Mouse (Mus musculus) MEL (cell line): ENCODE measurements around the gene Borcs8. TPM values are rescaled to one million over a fixed set of nuclear protein-coding genes. Genes with fewer than 3 reads are reported as not detected.
A peak's percentile ranks its signal among the peaks of the same experiment; 100 is the strongest.

Experiments
- DNase-seq: peaks from one replicate; pipeline ENCODE4 v3.0.0; 2011; ENCODE audit warnings: low read depth, low spot score
- H3K27ac ChIP-seq: 2 replicates; pipeline ENCODE4 v1.5.1; 2012; ENCODE audit warnings: low read depth, mild to moderate bottlenecking, control low read depth, low read length, moderate library complexity; ENCODE audit not compliant: control insufficient read depth
- H3K27me3 ChIP-seq, 2 experiments: fragments of 150-350 bp in 1 of 2; sonication (generic) in 1 of 2; 2 replicates each; pipeline ENCODE4 v1.6.1; 2012; ENCODE audit warnings: low read length in 2 of 2, mild to moderate bottlenecking in 2 of 2, improper control_type of control experiment in 1 of 2, moderate library complexity in 1 of 2; ENCODE audit not compliant: insufficient read depth in 2 of 2, control insufficient read depth in 1 of 2
- H3K36me3 ChIP-seq, 2 experiments: 2 replicates each; pipeline ENCODE4 v1.6.1; 2012 to 2014; ENCODE audit warnings: low read length in 2 of 2, improper control_type of control experiment in 1 of 2, inconsistent platforms in 1 of 2, mild to moderate bottlenecking in 1 of 2; ENCODE audit not compliant: insufficient read depth in 2 of 2, control insufficient read depth in 1 of 2
- H3K4me1 ChIP-seq, 2 experiments: fragments of 150-350 bp in 1 of 2; sonication (generic) in 1 of 2; 2 replicates each; pipeline ENCODE4 v1.6.1; 2012; ENCODE audit warnings: low read length in 2 of 2, improper control_type of control experiment in 1 of 2, mild to moderate bottlenecking in 1 of 2; ENCODE audit not compliant: insufficient read depth in 2 of 2, control insufficient read depth in 1 of 2
- H3K4me3 ChIP-seq, 2 experiments: fragments of 150-350 bp in 1 of 2; sonication (generic) in 1 of 2; 2 replicates each; pipeline ENCODE4 v1.5.1; 2012; ENCODE audit warnings: low read depth in 2 of 2, low read length in 2 of 2, mild to moderate bottlenecking in 2 of 2, moderate library complexity in 2 of 2, control low read depth in 1 of 2, improper control_type of control experiment in 1 of 2; ENCODE audit not compliant: control insufficient read depth in 1 of 2, insufficient read depth in 1 of 2
- H3K79me2 ChIP-seq: 2 replicates; pipeline ENCODE4 v1.6.1; 2012; ENCODE audit warnings: mild to moderate bottlenecking, low read length, moderate library complexity; ENCODE audit not compliant: control insufficient read depth, poor library complexity, insufficient read depth
- H3K9ac ChIP-seq: 2 replicates; pipeline ENCODE4 v1.6.1; 2012; ENCODE audit warnings: low read depth, mild to moderate bottlenecking, control low read depth, low read length, moderate library complexity; ENCODE audit not compliant: control insufficient read depth, poor library complexity, severe bottlenecking
- H3K9me3 ChIP-seq: fragments of 150-350 bp; sonication (generic); replicated peaks from 2 replicates; pipeline ENCODE4 v1.6.1; 2012; ENCODE audit warnings: mild to moderate bottlenecking, low read length, improper control_type of control experiment, moderate library complexity; ENCODE audit not compliant: insufficient read depth
- CHD2 ChIP-seq: IDR thresholded peaks from 2 replicates; pipeline ENCODE4 v1.6.1; 2011; ENCODE audit warnings: low read length, improper control_type of control experiment
- ELF1 ChIP-seq: IDR thresholded peaks from 2 replicates; pipeline ENCODE4 v1.6.1; 2014; ENCODE audit warnings: low read depth, mild to moderate bottlenecking, inconsistent platforms, low read length, improper control_type of control experiment, moderate library complexity
- EP300 ChIP-seq, 2 experiments: IDR thresholded peaks; 2 replicates each; pipeline ENCODE4 v1.6.1; 2011; ENCODE audit warnings: improper control_type of control experiment in 2 of 2, low read length in 2 of 2, low read depth in 1 of 2, mild to moderate bottlenecking in 1 of 2
- ETS1 ChIP-seq: IDR thresholded peaks from 2 replicates; pipeline ENCODE4 v1.6.1; 2012; ENCODE audit warnings: low read depth, mild to moderate bottlenecking, inconsistent platforms, low read length, improper control_type of control experiment, moderate library complexity
- JUND ChIP-seq: IDR thresholded peaks from 2 replicates; pipeline ENCODE4 v1.6.1; 2011; ENCODE audit warnings: low read depth, mild to moderate bottlenecking, improper control_type of control experiment, low read length
- MAFK ChIP-seq: IDR thresholded peaks from 2 replicates; pipeline ENCODE4 v1.6.1; 2011; ENCODE audit warnings: low read depth, mild to moderate bottlenecking, low read length, improper control_type of control experiment, borderline replicate concordance
- MAX ChIP-seq: IDR thresholded peaks from 2 replicates; pipeline ENCODE4 v1.6.1; 2011; ENCODE audit warnings: low read length, improper control_type of control experiment
- MXI1 ChIP-seq: IDR thresholded peaks from 2 replicates; pipeline ENCODE4 v1.6.1; 2011; ENCODE audit warnings: mild to moderate bottlenecking, low read depth, low read length, improper control_type of control experiment
- MYB ChIP-seq: IDR thresholded peaks from 2 replicates; pipeline ENCODE4 v1.6.1; 2011; ENCODE audit warnings: mild to moderate bottlenecking, low read depth, low read length, improper control_type of control experiment
- MYC ChIP-seq: IDR thresholded peaks from 2 replicates; pipeline ENCODE4 v1.6.1; 2011; ENCODE audit warnings: low read depth, mild to moderate bottlenecking, low read length, improper control_type of control experiment, moderate library complexity
- POLR2A ChIP-seq, 2 experiments: IDR thresholded peaks; 2 replicates each; pipeline ENCODE4 v1.6.1; 2011 to 2012; ENCODE audit warnings: low read length in 2 of 2, mild to moderate bottlenecking in 2 of 2, control low read depth in 1 of 2, improper control_type of control experiment in 1 of 2, low read depth in 1 of 2, moderate library complexity in 1 of 2; ENCODE audit not compliant: control insufficient read depth in 1 of 2, insufficient read depth in 1 of 2, poor library complexity in 1 of 2
- POLR2AphosphoS5 ChIP-seq: IDR thresholded peaks from 2 replicates; pipeline ENCODE4 v1.6.1; 2012; ENCODE audit warnings: low read depth, borderline replicate concordance, mild to moderate bottlenecking, inconsistent platforms, low read length, moderate library complexity, mixed read lengths
- RAD21 ChIP-seq: IDR thresholded peaks from 2 replicates; pipeline ENCODE4 v1.6.1; 2011; ENCODE audit warnings: mild to moderate bottlenecking, low read depth, low read length, improper control_type of control experiment
- RCOR1 ChIP-seq: IDR thresholded peaks from 2 replicates; pipeline ENCODE4 v1.6.1; 2012; ENCODE audit warnings: low read depth, mild to moderate bottlenecking, inconsistent platforms, low read length, improper control_type of control experiment
- SIN3A ChIP-seq: IDR thresholded peaks from 2 replicates; pipeline ENCODE4 v1.6.1; 2012; ENCODE audit warnings: low read length, improper control_type of control experiment, inconsistent platforms
- TBP ChIP-seq: IDR thresholded peaks from 2 replicates; pipeline ENCODE4 v1.8.0; 2011; ENCODE audit warnings: low read depth, low read length, improper control_type of control experiment
- UBTF ChIP-seq: IDR thresholded peaks from 2 replicates; pipeline ENCODE4 v1.6.1; 2012; ENCODE audit warnings: low read depth, mild to moderate bottlenecking, inconsistent platforms, low read length, improper control_type of control experiment, moderate library complexity, borderline replicate concordance; ENCODE audit not compliant: insufficient read depth
- USF2 ChIP-seq, 2 experiments: IDR thresholded peaks; 2 replicates each; pipeline ENCODE4 v1.6.1; 2011 to 2012; ENCODE audit warnings: improper control_type of control experiment in 2 of 2, low read length in 2 of 2, borderline replicate concordance in 1 of 2, inconsistent platforms in 1 of 2, low read depth in 1 of 2, mild to moderate bottlenecking in 1 of 2; ENCODE audit not compliant: insufficient read depth in 1 of 2
- ZC3H11A ChIP-seq: IDR thresholded peaks from 2 replicates; pipeline ENCODE4 v1.6.1; 2012; ENCODE audit warnings: low read depth, mild to moderate bottlenecking, inconsistent platforms, low read length, improper control_type of control experiment
- ZKSCAN1 ChIP-seq: IDR thresholded peaks from 2 replicates; pipeline ENCODE4 v1.6.1; 2012; ENCODE audit warnings: low read depth, mild to moderate bottlenecking, inconsistent platforms, low read length, improper control_type of control experiment, moderate library complexity
- ZMIZ1 ChIP-seq: IDR thresholded peaks from 2 replicates; pipeline ENCODE4 v1.6.1; 2012; ENCODE audit warnings: low read depth, mild to moderate bottlenecking, inconsistent platforms, low read length, improper control_type of control experiment, moderate library complexity
- ZNF384 ChIP-seq: IDR thresholded peaks from 2 replicates; pipeline ENCODE4 v1.6.1; 2012; ENCODE audit warnings: low read depth, mild to moderate bottlenecking, inconsistent platforms, low read length, improper control_type of control experiment
- polyA plus RNA-seq, 2 experiments: library from polyadenylated mRNA; stranded (reverse) in 1 of 2; unstranded in 1 of 2; fragments of >175 nt in 1 of 2; fragments of >200 nt in 1 of 2; gene quantifications; 2 replicates each; pipeline versions ENCODE4 v1.2.1 to v1.2.4; 2012; ENCODE audit warnings: low replicate concordance in 2 of 2, low read depth in 1 of 2; ENCODE audit not compliant: insufficient read length in 2 of 2, insufficient read depth in 1 of 2, missing spikeins in 1 of 2
- total RNA-seq: library from RNA; depleted of rRNA; stranded (reverse); fragments of 300-350 nt; gene quantifications from 2 replicates; pipeline ENCODE4 v1.2.3, GENCODE M21; 2012

Borcs8 gene
- total and polyA plus RNA-seq, 3 experiments: 49.5 to 73.0 TPM; not detected in 1

- no peak for TF ChIP-seq ELF1
These were observed 10.9 kb upstream of the Borcs8 start (continued) for GRCm38 (mm10) chr8:70128435-70128834.

- Histone ChIP-seq H3K36me3 (peaks cover 0 to 2% of the 10 kb centered on the region in 2 experiments; a peak in 2 of 4 replicates), H3K4me3 (no peak overlapping the region), H3K9ac (no peak overlapping the region), H3K9me3 (no peaks in the 10 kb centered on the region), H3K27me3 (peaks cover 0 to 4% of the 10 kb centered on the region in 2 experiments; a peak in 1 of 4 replicates), H3K4me1 (peaks cover 0 to 8% of the 10 kb centered on the region in 2 experiments; a peak in 2 of 4 replicates), H3K27ac (no peak overlapping the region), H3K79me2 (peaks cover 11% of the 10 kb centered on the region)
- no peak for TF ChIP-seq MYC
- DNase-seq: no peak
These were observed 9.9 kb upstream of the Borcs8 start for GRCm38 (mm10) chr8:70129309-70129952.

DNA sequence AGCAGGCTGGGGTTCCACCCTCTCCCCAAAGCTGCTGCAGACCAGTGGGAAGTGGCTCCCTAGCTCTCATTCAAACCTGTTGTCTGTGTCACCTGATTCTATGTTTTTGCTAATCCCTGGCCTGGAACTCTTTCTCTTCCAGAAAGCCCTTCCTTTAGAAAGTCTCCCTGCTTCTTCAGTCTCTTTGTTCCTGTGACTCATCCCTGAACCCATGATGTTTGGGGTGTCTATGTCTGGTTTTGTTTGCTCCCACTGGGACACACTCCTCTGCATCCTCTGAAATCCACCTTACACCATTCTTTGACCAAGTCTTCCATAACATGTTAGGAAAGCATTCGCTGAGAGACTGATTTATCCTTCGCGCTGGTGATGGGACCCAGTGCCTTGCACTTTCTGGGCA lies 9.2 kb upstream of the Borcs8 start:
- Histone ChIP-seq H3K4me3 (no peak overlapping the region), H3K4me1 (peaks cover 0 to 8% of the 10 kb centered on the region in 2 experiments; a peak in 2 of 4 replicates), H3K36me3 (peaks cover 0 to 2% of the 10 kb centered on the region in 2 experiments; a peak in 2 of 4 replicates), H3K79me2 (peaks cover 11% of the 10 kb centered on the region), H3K9ac (no peak overlapping the region), H3K9me3 (no peaks in the 10 kb centered on the region), H3K27me3 (peaks cover 0 to 3% of the 10 kb centered on the region in 2 experiments; a peak in 1 of 4 replicates), H3K27ac (no peak overlapping the region)
- TF ChIP-seq SIN3A (no peak), RCOR1 (no peak), MAFK (no peak)
- DNase-seq: no peak

GRCm38 (mm10) chr8:70131166-70131883 lies 8.0 kb upstream of the Borcs8 start, which contains the start of gene Nr2c2ap:
Gene Nr2c2ap, plus strand, starts transcription at chr8:70131333.
- H3K36me3 ChIP-seq: peaks cover 0 to 2% of the 10 kb centered on the region in 2 experiments; a peak in 2 of 4 replicates
- peak within 1 kb of the TSS; percentile 93 for H3K9ac ChIP-seq
- H3K79me2 ChIP-seq: peaks cover 11% of the 10 kb centered on the region
- H3K9me3 ChIP-seq: no peaks in the 10 kb centered on the region
- H3K4me1 ChIP-seq: peaks cover 0 to 8% of the 10 kb centered on the region in 2 experiments; a peak in 2 of 4 replicates
- peak within 1 kb of the TSS; percentile 92 to 93 for H3K4me3 ChIP-seq
- H3K27me3 ChIP-seq: no peaks in the 10 kb centered on the region
- DNase-seq: peak; percentile 93
- peak within 1 kb of the TSS; percentile 82 for H3K27ac ChIP-seq
- TF ChIP-seq EP300 (IDR thresholded peaks at IDR 0.05; ENCODE audit: low read depth in 1 of 2, low read length in 2 of 2) (no peak), ETS1 (0 out of 2 replicates have a peak, but pooled peaks have one; percentile 29), ZKSCAN1 (no peak), ZMIZ1 (peak; percentile 59; the same call in 1 of the 2 replicates), ZC3H11A (no peak), ZNF384 (no peak), POLR2A (IDR thresholded peaks at IDR 0.05; ENCODE audit: control insufficient read depth in 1 of 2, insufficient read depth in 1 of 2, low read depth in 1 of 2, low read length in 2 of 2, poor library complexity in 1 of 2) (peak; percentile 79 to 96), TBP (peak; percentile 70), JUND (no peak), UBTF (no peak), USF2 (IDR thresholded peaks at IDR 0.05; ENCODE audit: borderline replicate concordance in 1 of 2, insufficient read depth in 1 of 2, low read depth in 1 of 2, low read length in 2 of 2) (no peak), MXI1 (peak; percentile 96), CHD2 (no peak), MAX (peak; percentile 85), RAD21 (no peak), MYB (no peak), POLR2AphosphoS5 (no peak)
